Mouse (Mus musculus) layer of hippocampus, postnatal 25 days (tissue): ENCODE data around the gene Scarb1. TPM values are rescaled to one million over a fixed set of nuclear protein-coding genes. Genes with fewer than 3 reads are reported as not detected.

Experiments used
- DNase-seq, 2 experiments: peaks; one replicate each; pipeline ENCODE4 v3.0.0; 2022; ENCODE audit warnings: mixed read lengths in 2 of 2, low spot score in 1 of 2; ENCODE audit errors: extremely low spot score in 1 of 2
- total RNA-seq, 2 experiments: library from RNA; stranded (reverse); gene quantifications; 2 replicates each; pipeline ENCODE4 v1.2.3; 2021

The Scarb1 gene
- total RNA-seq, 2 experiments from 2014 or later: 34.5 to 41.6 TPM

GRCm38 (mm10) chr5:125274182-125274581 lies 66.7 kb downstream of the Scarb1 start:
- no peak for DNase-seq

- peak; percentile 34 to 53 for DNase-seq
These were observed 67.2 kb downstream of the Scarb1 start for GRCm38 (mm10) chr5:125273666-125274109.

DNA sequence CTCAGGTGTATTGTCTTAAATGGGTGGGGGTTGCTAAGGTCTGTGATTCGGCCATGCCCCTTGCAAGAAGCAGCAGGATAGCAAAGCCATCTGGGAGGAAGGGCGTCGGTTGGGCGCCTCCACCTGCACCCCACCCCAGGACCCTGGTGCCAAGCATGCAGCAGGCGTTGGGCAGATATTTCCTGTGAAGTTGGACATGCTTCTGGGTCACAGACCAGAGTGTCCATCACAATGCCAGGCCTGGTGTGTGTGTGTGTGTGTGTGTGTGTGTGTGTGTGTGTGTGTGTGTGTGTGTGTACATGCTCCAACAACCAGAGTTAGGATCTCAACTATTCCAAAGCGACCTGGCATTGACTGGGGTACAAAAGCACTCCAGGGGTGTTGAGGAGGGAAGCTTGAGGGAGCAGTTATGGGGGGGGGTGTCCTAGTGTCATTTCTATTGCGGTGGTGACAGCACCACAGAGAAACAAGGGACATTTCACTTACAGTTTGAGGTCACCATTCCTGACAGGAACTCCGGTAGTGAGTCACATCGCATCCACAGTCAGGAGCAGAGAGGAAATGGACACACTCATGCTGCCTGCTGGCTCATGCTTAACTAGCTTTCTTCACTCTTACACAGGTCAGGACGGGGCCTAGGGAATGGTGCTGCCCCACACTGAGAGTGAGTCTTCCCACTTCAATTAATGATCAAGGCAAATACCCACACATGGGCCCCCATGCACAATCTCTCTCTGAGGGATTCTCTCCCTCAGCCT lies 68.5 kb downstream of the Scarb1 start:
- DNase-seq: no peak

- DNase-seq: peak; percentile 57 to 89
These were observed 69.2 kb downstream of the Scarb1 start for GRCm38 (mm10) chr5:125271531-125272203.

- peak; percentile 37 to 71 for DNase-seq
These were observed 70.2 kb downstream of the Scarb1 start for GRCm38 (mm10) chr5:125270587-125271130.

GRCm38 (mm10) chr5:125269836-125270235 lies 71.1 kb downstream of the Scarb1 start:
- no peak for DNase-seq

- no peak for DNase-seq
These were observed 71.5 kb downstream of the Scarb1 start for GRCm38 (mm10) chr5:125269399-125269798.

DNA sequence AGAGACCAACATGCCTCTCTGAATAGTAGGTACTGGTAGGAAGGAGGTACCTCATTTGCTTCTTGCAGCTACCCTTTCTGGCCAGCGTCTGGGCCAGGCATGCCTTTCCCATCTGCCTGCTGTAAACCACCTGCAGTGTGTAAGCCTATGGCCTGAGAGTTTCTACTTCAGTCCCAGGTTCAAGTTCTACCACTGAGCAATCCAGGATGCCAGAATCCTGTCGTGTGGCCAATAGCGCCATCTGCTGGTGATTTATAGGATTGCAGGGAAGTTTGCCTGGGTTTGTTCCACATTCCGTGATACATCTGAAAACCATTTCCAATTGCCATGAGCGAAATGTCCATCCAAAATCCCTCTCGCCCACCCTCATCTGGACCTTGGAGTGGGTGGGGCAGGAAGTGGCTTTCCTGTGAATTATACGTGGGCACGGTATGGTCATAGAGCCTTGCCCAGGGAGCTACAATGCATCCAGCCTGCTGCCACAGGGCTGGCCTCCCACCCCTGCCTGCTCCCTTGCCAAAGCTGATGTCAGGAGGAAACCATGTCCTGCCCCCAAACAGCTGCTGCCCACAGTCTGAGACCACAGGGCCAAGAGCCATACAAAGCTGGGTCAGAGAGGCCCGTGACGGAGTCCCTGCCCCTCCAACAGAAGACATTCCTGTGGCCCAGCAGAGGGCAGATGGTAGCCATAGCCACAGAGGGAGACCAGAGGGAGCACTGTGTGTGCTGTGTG lies 72.7 kb downstream of the Scarb1 start:
- peak; percentile 81 to 95 for DNase-seq

DNA sequence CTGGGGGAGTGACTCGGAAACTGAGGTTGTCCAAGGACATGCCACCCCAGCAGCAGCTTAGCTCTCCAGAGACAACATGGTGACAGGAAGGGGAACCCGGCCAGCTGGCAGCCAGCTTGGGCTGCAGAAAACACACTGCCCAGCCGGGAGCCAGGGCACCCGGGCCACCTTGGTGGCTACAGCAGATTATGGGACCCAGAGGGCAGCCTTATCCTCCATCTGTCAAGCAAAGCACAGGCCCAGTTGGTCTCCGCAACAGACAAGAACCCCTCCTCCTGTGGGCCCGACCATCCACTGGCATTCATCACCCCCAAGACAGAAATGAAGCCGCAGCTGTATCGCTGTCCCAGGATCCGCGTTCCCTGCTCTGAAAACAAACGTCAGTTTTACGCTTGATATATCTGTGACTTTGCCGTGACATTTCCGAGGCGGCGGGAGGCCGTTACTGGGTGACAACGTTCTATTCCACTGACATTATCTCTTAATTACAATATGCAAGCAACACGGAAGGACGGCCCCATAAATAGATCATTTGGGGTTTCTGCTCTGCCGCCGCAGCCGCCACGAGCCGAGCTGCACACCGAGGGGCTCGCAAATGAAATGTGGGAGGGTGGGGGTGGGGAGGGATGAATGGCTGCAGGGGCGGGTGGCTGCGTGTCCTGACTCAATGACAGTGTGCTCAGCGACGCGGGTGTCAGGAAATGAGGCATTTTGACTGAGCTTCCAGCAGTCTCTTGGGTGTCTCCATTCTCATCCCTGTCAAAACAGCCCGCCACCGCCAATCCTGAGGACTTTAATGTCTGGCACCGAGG lies 73.5 kb downstream of the Scarb1 start:
- DNase-seq: peak in 1 of 2 experiments; percentile 41

DNA sequence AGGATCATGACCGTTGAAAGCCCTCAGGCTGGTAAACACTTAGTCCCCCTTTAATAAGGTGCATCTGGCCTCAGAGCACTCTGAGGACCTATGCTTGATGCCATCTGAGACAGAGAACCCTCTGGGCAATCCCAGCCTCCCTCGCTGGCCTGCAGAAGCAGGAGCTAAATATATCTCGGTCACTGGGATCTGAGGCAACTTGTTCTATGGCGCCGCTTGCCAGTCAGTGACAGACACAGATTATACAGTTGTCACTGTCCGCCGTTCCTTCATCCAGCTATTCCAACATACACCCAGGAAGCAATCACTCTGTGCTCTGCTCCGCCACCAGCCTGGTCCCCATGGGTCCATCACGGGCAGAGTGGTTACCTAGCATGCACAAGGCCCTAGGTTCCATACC lies 74.8 kb downstream of the Scarb1 start:
- no peak for DNase-seq

- no peak for DNase-seq
These were observed 76.2 kb downstream of the Scarb1 start for GRCm38 (mm10) chr5:125264700-125265099.

GRCm38 (mm10) chr5:125262578-125262977 lies 78.3 kb downstream of the Scarb1 start:
- DNase-seq: peak in 1 of 2 experiments; percentile 47

DNA sequence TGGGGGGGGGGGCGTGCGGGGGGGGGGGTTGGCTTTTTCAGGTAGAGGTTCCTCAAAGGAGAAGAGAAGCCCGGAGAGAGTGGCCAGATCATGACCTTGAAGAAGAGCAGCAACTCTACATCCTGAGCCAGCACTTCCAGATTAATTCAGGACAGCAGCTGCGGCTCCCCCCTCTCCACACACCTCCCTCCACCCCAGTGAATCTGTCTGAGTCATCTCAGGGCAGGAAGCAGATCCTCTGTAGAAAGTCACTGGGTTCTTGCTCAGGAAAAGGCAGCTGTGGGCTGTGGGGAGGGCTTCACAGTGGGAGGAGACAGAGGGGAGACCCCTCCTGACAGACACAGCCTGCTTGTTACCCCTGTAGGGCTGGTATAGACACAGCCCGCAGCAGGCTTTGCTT lies 87.0 kb downstream of the Scarb1 start:
- no peak for DNase-seq

GRCm38 (mm10) chr5:125253448-125253847 lies 87.4 kb downstream of the Scarb1 start:
- no peak for DNase-seq

DNA sequence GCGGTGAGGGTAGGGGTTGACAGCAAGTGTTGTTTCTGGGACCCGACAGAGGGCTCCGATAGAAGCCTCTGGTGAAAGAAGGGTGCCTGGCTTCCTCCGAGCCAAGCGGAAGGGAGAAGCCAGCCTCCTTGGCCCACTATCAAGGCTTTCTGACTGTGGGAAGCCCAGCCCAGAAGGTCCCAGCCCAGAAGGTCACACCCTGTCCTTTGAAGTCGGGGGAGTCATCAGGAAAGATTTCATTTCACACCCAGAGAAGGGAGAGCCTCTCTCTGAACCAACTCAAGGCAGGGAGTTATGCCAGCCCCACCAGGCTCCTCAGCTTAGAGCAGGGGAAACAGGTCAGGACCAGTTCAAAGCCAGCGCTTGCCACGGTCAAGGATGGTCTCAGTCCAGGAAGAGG lies 88.2 kb downstream of the Scarb1 start:
- no peak for DNase-seq

DNA sequence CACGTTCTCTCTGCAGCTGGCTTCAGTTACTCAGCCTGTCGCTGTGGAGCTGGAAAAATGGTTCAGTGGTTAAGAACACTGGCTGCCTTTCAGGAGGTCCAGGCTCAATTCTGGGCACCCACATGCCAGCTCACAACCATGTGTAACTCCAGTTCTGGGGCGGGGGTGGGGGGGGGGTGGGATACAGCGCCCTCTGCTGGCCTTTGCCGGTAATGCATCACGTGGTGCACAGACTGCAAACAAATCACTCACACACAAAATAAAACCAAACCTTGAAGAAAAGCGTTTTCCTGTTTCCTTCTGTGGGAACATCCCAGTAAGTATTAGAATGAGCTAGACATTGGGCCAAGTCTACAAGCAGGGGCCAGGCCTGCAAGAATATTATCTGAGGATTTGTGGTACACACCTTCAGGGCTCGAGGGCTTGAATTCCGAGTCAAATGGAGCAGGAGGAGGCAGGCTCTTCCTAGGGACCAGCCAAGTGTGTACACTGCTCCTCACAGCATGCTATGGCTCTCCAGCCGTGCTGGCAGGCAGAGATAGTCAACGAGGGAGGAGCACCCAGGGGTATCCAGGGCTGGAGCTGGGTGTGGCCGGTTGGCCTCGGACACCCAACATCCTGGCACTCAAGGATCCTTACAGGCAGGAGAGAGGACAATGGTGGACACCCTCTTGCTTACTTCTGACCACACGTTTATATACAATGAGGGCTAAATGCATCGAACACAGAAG lies 88.8 kb downstream of the Scarb1 start:
- no peak for DNase-seq

- no peak for DNase-seq
These were observed 91.7 kb downstream of the Scarb1 start for GRCm38 (mm10) chr5:125249187-125249586.

- DNase-seq: no peak
These were observed 94.2 kb downstream of the Scarb1 start for GRCm38 (mm10) chr5:125246711-125247110.

GRCm38 (mm10) chr5:125245534-125246151 lies 95.3 kb downstream of the Scarb1 start:
- peak in 1 of 2 experiments; percentile 39 for DNase-seq
